Mouse (Mus musculus) heart, postnatal 25 days (tissue): ENCODE data around the gene Xpc. TPM values are rescaled to one million over a fixed set of nuclear protein-coding genes. Genes with fewer than 3 reads are reported as not detected.

ENCODE experiments used
- DNase-seq: peaks from one replicate; pipeline ENCODE4 v3.0.0; 2022; ENCODE audit warnings: low spot score
- intact Hi-C: fragments of 180-260 bp; cut with DNase I; formaldehyde crosslinking; loops from one replicate; pipeline ENCODE4 v1.15.1; 2025
- total RNA-seq, 2 experiments: library from RNA; stranded (reverse); gene quantifications; 2 replicates each; pipeline ENCODE4 v1.2.3; 2021

Xpc gene
- total RNA-seq: 10 to 100 TPM in 1 of 2 experiments, 1 to 10 TPM in 1; 8.4 to 10.1 TPM

- peak; percentile 94 for DNase-seq
- intact Hi-C loops: loop anchor here (2.0 to 10.0 kb wide), 4 partner anchors 41 to 351 kb away; no protein-coding TSS in a partner anchor
These were observed at the start of gene Xpc, which contains the start of gene Lsm3 for GRCm38 (mm10) chr6:91515545-91516449. Gene Xpc (minus strand): TSS chr6:91515888. Gene Lsm3 (plus strand): TSS chr6:91515928.

GRCm38 (mm10) chr6:91563031-91563430, 47.3 kb upstream of the Xpc start:
- intact Hi-C loops: no loop called here
- DNase-seq: no peak

- no peak for DNase-seq
- intact Hi-C loops: no loop called here
These were observed 44.5 kb upstream of the Xpc start for GRCm38 (mm10) chr6:91560186-91560585.

- intact Hi-C loops: no loop called here
- no peak for DNase-seq
These were observed 43.7 kb upstream of the Xpc start for GRCm38 (mm10) chr6:91559371-91559770.

GRCm38 (mm10) chr6:91558565-91558964, 42.9 kb upstream of the Xpc start:
- no peak for DNase-seq
- intact Hi-C loops: no loop called here

- DNase-seq: no peak
- intact Hi-C loops: no loop called here
These were observed 37.0 kb upstream of the Xpc start for GRCm38 (mm10) chr6:91552693-91553092.

- no peak for DNase-seq
- intact Hi-C loops: no loop called here
These were observed 36.0 kb upstream of the Xpc start for GRCm38 (mm10) chr6:91551671-91552070.

- no peak for DNase-seq
- intact Hi-C loops: no loop called here
These were observed 33.9 kb upstream of the Xpc start for GRCm38 (mm10) chr6:91549621-91550020.

- no peak for DNase-seq
- intact Hi-C loops: no loop called here
These were observed 31.6 kb upstream of the Xpc start for GRCm38 (mm10) chr6:91547313-91547712.

- intact Hi-C loops: no loop called here
- DNase-seq: peak; percentile 46
These were observed 30.7 kb upstream of the Xpc start for GRCm38 (mm10) chr6:91546241-91546884.

GRCm38 (mm10) chr6:91543056-91543455, 27.4 kb upstream of the Xpc start:
- intact Hi-C loops: no loop called here
- no peak for DNase-seq

- DNase-seq: no peak
- intact Hi-C loops: no loop called here
These were observed 25.6 kb upstream of the Xpc start for GRCm38 (mm10) chr6:91541276-91541675.

- intact Hi-C loops: no loop called here
- no peak for DNase-seq
These were observed 20.5 kb upstream of the Xpc start for GRCm38 (mm10) chr6:91536047-91536765.

GRCm38 (mm10) chr6:91535231-91535630, 19.5 kb upstream of the Xpc start:
- intact Hi-C loops: no loop called here
- no peak for DNase-seq

GRCm38 (mm10) chr6:91534268-91534667, 18.6 kb upstream of the Xpc start:
- DNase-seq: no peak
- intact Hi-C loops: no loop called here

- intact Hi-C loops: no loop called here
- no peak for DNase-seq
These were observed 18.1 kb upstream of the Xpc start for GRCm38 (mm10) chr6:91533771-91534170.

- intact Hi-C loops: no loop called here
- no peak for DNase-seq
These were observed 17.7 kb upstream of the Xpc start for GRCm38 (mm10) chr6:91533359-91533758.

- DNase-seq: no peak
- intact Hi-C loops: no loop called here
These were observed 17.0 kb upstream of the Xpc start for GRCm38 (mm10) chr6:91532661-91533060.

- intact Hi-C loops: no loop called here
- no peak for DNase-seq
These were observed 15.6 kb upstream of the Xpc start for GRCm38 (mm10) chr6:91531276-91531675.

- DNase-seq: no peak
- intact Hi-C loops: no loop called here
These were observed 15.0 kb upstream of the Xpc start for GRCm38 (mm10) chr6:91530673-91531072.
